ENCODE assay signal across 8 mouse cellular contexts in genomic region chr6:35380721-35381466, GRCm38 (mm10). TPM values are rescaled to one million over a fixed set of nuclear protein-coding genes. Genes with fewer than 3 reads are reported as not detected.
DNase-seq lines count a peak whose midpoint lies in the region; ATAC-seq and TF ChIP-seq lines count a peak whose summit lies in the region.

No protein-coding gene starts in this region.

- peaks cover 12% of the 10 kb centered on the region for H3K4me1 ChIP-seq in erythroblast, embryonic 14.5 days (ENCODE audit: control insufficient read depth)
- no peaks in the 10 kb centered on the region for H3K4me1 ChIP-seq in forebrain, embryonic 14.5 days (ENCODE audit: control insufficient read depth, insufficient read depth, low read length)
- H3K4me1 ChIP-seq in intestine, embryonic 14.5 days (replicated peaks; ENCODE audit: control insufficient read depth, insufficient read depth, low read length) = peaks cover 4% of the 10 kb centered on the region; the same call in 1 of the 2 replicates
- H3K4me1 ChIP-seq in limb, embryonic 14.5 days (ENCODE audit: control insufficient read depth, insufficient read depth, low read length) = 0 out of 2 replicates have a peak, but pooled peaks cover 7% of the 10 kb centered on the region

- peak; percentile 52 for DNase-seq in brain, embryonic 18.5 days (ENCODE audit: low read depth, low spot score)
- DNase-seq in forebrain, embryonic 14.5 days (ENCODE audit: low spot score) = peak; percentile 91
- peak; percentile 66 for DNase-seq in intestine, embryonic 14.5 days (ENCODE audit: low spot score)
- DNase-seq in limb, embryonic 14.5 days (ENCODE audit: low spot score) = peak; percentile 89
- DNase-seq in naive thymus-derived CD4-positive, alpha-beta T cell, adult 2 months (ENCODE audit: low read depth) = peak; percentile 67
- DNase-seq in thymus, postnatal 4 days = peak; percentile 25

- no peak for TF ChIP-seq POLR2A in limb, embryonic 14.5 days (IDR thresholded peaks at IDR 0.05; ENCODE audit: borderline replicate concordance, extremely low read depth, insufficient read depth, insufficient read length)

- peak overlapping the region; percentile 39 for H3K4me2 ChIP-seq in forebrain, embryonic 14.5 days (ENCODE audit: low read length)
- peak overlapping the region; percentile 45 for H3K4me2 ChIP-seq in intestine, embryonic 14.5 days (ENCODE audit: low read length)
- peak overlapping the region; percentile 48 for H3K4me2 ChIP-seq in limb, embryonic 14.5 days (replicated peaks; ENCODE audit: low read depth, low read length, severe bottlenecking)

- no peaks in the 10 kb centered on the region for H3K9me3 ChIP-seq in erythroblast, embryonic 14.5 days (ENCODE audit: control insufficient read depth, low read length)
- no peaks in the 10 kb centered on the region for H3K9me3 ChIP-seq in forebrain, embryonic 14.5 days (replicated peaks; ENCODE audit: control insufficient read depth, low read length)
- H3K9me3 ChIP-seq in intestine, embryonic 14.5 days (ENCODE audit: control insufficient read depth, low read length) = no peaks in the 10 kb centered on the region
- H3K9me3 ChIP-seq in limb, embryonic 14.5 days (ENCODE audit: control insufficient read depth, low read length) = no peaks in the 10 kb centered on the region

- no peak overlapping the region for H3K27ac ChIP-seq in forebrain, embryonic 14.5 days (ENCODE audit: low read depth, low read length)
- no peak overlapping the region for H3K27ac ChIP-seq in intestine, embryonic 14.5 days (ENCODE audit: low read depth)
- no peak overlapping the region for H3K27ac ChIP-seq in limb, embryonic 14.5 days (replicated peaks; ENCODE audit: low read depth, low read length)

- WGBS in forebrain, embryonic 14.5 days = 19% methylated on average over 11 of the region's 11 CpGs
- WGBS in intestine, embryonic 14.5 days = 16% methylated on average over 11 of the region's 11 CpGs
- 22% methylated on average over 11 of the region's 11 CpGs for WGBS in limb, embryonic 14.5 days

- no peak for ATAC-seq in erythroblast, adult 5-6 weeks (replicated peaks; ENCODE audit: low FRiP score, poor library complexity, severe bottlenecking)
- ATAC-seq in forebrain, embryonic 14.5 days = peak; percentile 79
- peak; percentile 65 for ATAC-seq in intestine, embryonic 14.5 days (replicated peaks; ENCODE audit: low FRiP score, low TSS enrichment, low read depth)
- ATAC-seq in limb, embryonic 14.5 days (ENCODE audit: low FRiP score, low read depth) = 0 out of 2 replicates have a peak, but pooled peaks have one; percentile 38

- H3K36me3 ChIP-seq in erythroblast, embryonic 14.5 days (ENCODE audit: control insufficient read depth) = no peaks in the 10 kb centered on the region
- H3K36me3 ChIP-seq in forebrain, embryonic 14.5 days (ENCODE audit: control insufficient read depth, insufficient read depth, low read length) = no peaks in the 10 kb centered on the region
- no peaks in the 10 kb centered on the region for H3K36me3 ChIP-seq in intestine, embryonic 14.5 days (ENCODE audit: control insufficient read depth, insufficient read depth, low read length)
- H3K36me3 ChIP-seq in limb, embryonic 14.5 days (ENCODE audit: control insufficient read depth, insufficient read depth, low read length) = no peaks in the 10 kb centered on the region

- peak overlapping the region; percentile 40 for H3K4me3 ChIP-seq in erythroblast, embryonic 14.5 days (replicated peaks)
- H3K4me3 ChIP-seq in forebrain, embryonic 14.5 days (ENCODE audit: low read depth, low read length) = peak overlapping the region; percentile 13; the same call in 1 of the 2 replicates
- H3K4me3 ChIP-seq in intestine, embryonic 14.5 days (ENCODE audit: low read depth, low read length) = peak overlapping the region; percentile 17; the same call in 1 of the 2 replicates
- H3K4me3 ChIP-seq in limb, embryonic 14.5 days (replicated peaks; ENCODE audit: low read length) = no peak overlapping the region; the same call in 1 of the 2 replicates

- H3K9ac ChIP-seq in forebrain, embryonic 14.5 days (ENCODE audit: low read length) = peak overlapping the region; percentile 21; the same call in 1 of the 2 replicates
- H3K9ac ChIP-seq in intestine, embryonic 14.5 days (ENCODE audit: low read length) = peak overlapping the region; percentile 20; the same call in 1 of the 2 replicates
- H3K9ac ChIP-seq in limb, embryonic 14.5 days (ENCODE audit: low read depth, low read length, severe bottlenecking) = peak overlapping the region; percentile 43; the same call in 1 of the 2 replicates

- H3K27me3 ChIP-seq in erythroblast, embryonic 14.5 days (ENCODE audit: control insufficient read depth) = no peaks in the 10 kb centered on the region
- no peaks in the 10 kb centered on the region for H3K27me3 ChIP-seq in forebrain, embryonic 14.5 days (replicated peaks; ENCODE audit: control insufficient read depth, insufficient read depth, low read length)
- no peaks in the 10 kb centered on the region for H3K27me3 ChIP-seq in intestine, embryonic 14.5 days (replicated peaks; ENCODE audit: control insufficient read depth, insufficient read depth, low read length)
- no peaks in the 10 kb centered on the region for H3K27me3 ChIP-seq in limb, embryonic 14.5 days (ENCODE audit: control insufficient read depth, insufficient read depth, low read length)

RNA-seq across cellular contexts. Expression of gene Fam180a, which starts 55.0 kb away (rescaled TPM):
- not detected in 2 replicates for polyA plus RNA-seq in erythroblast, embryonic 14.5 days (2012)
- total RNA-seq in erythroblast, adult 5-6 weeks (2015; ENCODE audit: low replicate concordance) = not detected in 2 replicates
- total RNA-seq in erythroblast, adult 5-6 weeks (2017; ENCODE audit: low replicate concordance) = not detected in 2 replicates
- 0.66 and 1.5 TPM in 2 replicates for polyA plus RNA-seq in forebrain, embryonic 14.5 days (2014; fragmentation: Nextera tagmentation; extraction: Ambion mirVana)
- 2.1 and 2.2 TPM in 2 replicates for polyA plus RNA-seq in intestine, embryonic 14.5 days (2014; fragmentation: Nextera tagmentation; extraction: Ambion mirVana)
- 2.5 and 3.5 TPM in 2 replicates for polyA plus RNA-seq in limb, embryonic 14.5 days (2012; rRNA removed)
- 5.1 and 6.0 TPM in 2 replicates for polyA plus RNA-seq in limb, embryonic 14.5 days (2014; fragmentation: Nextera tagmentation; extraction: Ambion mirVana)

Comparison
In these comparisons a context has a peak if more than half of its experiments do, and no peak if none do; other contexts are left out.
1. DNase-seq: peak in every context shown above with its lines; median percentile 91 in forebrain, embryonic 14.5 days; 89 in limb, embryonic 14.5 days; 67 in naive thymus-derived CD4-positive, alpha-beta T cell, adult 2 months; 66 in intestine, embryonic 14.5 days; 52 in brain, embryonic 18.5 days; 25 in thymus, postnatal 4 days.